Mouse (Mus musculus): ENCODE data around the gene Twf2.

Gene Twf2

GRCm38 (mm10) chr9:106212594-106212981 is 9.7 kb downstream of the Twf2 start:
- DNase-seq: no peak

GRCm38 (mm10) chr9:106215341-106216125 is 12.6 kb downstream of the Twf2 start:
- DNase-seq: no peak

GRCm38 (mm10) chr9:106216971-106217370 is 14.1 kb downstream of the Twf2 start:
- DNase-seq: no peak

GRCm38 (mm10) chr9:106220894-106221523 is 18.1 kb downstream of the Twf2 start:
- DNase-seq: no peak

DNA sequence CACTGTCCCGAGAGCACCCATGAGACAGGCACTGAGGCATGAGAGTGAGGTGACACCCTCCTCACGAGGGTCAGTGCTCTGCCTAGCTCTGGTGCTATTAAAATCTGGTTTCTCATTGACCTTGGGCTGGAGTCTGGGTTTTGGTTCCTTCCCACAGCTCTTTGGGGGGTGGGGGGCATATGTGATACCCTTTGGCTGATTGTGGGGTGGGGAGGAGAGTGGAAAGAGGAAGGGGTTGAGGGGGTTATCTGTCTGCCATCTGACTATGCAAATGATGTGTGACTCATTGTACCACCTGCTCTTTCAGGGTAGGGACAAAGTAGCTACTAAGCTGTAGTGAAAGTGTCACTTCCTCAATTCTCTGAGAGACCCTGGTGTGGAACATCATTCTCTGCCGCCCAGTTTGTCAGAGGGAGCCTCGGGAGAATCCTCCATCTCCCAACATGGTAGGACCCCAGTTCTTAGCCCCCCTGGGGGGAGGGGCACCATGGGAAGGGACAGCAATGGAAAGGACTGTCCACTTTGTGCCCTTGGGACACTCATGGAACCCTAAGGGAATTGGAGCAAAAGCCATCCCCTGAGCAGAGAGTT is 19.4 kb downstream of the Twf2 start, which contains the start of gene Tlr9:
Gene Tlr9 (plus strand): TSS at position 338 of the 591 bp plus-strand sequence.
- no peak for DNase-seq

GRCm38 (mm10) chr9:106222994-106223393 is 20.1 kb downstream of the Twf2 start:
- DNase-seq: no peak

- no peak for DNase-seq
Measured at GRCm38 (mm10) chr9:106225469-106226150, 22.7 kb downstream of the Twf2 start.

DNA sequence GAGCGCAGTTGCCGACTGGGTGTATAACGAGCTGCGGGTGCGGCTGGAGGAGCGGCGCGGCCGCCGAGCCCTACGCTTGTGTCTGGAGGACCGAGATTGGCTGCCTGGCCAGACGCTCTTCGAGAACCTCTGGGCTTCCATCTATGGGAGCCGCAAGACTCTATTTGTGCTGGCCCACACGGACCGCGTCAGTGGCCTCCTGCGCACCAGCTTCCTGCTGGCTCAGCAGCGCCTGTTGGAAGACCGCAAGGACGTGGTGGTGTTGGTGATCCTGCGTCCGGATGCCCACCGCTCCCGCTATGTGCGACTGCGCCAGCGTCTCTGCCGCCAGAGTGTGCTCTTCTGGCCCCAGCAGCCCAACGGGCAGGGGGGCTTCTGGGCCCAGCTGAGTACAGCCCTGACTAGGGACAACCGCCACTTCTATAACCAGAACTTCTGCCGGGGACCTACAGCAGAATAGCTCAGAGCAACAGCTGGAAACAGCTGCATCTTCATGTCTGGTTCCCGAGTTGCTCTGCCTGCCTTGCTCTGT is 23.3 kb downstream of the Twf2 start:
- DNase-seq: peak; percentile 38

- DNase-seq: no peak
Measured at GRCm38 (mm10) chr9:106227790-106228429, 25.0 kb downstream of the Twf2 start.

- DNase-seq: no peak
Measured at GRCm38 (mm10) chr9:106230051-106230733, 27.3 kb downstream of the Twf2 start.

GRCm38 (mm10) chr9:106230734-106231106 is 27.8 kb downstream of the Twf2 start:
- no peak for DNase-seq

DNA sequence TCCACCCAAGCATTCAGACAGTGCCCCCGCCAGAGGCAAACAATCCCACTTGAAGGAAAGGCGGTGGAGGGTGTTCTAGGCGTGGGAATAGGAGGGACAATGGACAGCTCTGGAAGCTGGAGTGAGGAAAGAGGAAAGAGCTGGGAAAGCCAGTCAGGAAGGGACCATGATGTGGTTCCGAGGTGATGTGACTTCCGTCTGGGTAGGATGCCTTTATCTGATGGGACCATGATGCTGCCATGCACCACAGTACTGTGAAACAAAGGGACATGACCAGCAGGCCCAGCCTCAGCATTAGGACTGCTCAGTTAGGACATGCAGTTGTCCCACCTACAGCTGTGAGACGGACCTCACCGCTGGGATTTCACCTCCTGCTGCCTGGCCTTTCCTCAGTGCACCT is 28.3 kb downstream of the Twf2 start:
- DNase-seq: no peak

- no peak for DNase-seq
Measured at GRCm38 (mm10) chr9:106231816-106232215, 28.9 kb downstream of the Twf2 start.

GRCm38 (mm10) chr9:106232956-106233355 is 30.0 kb downstream of the Twf2 start:
- no peak for DNase-seq

GRCm38 (mm10) chr9:106233953-106234352 is 31.0 kb downstream of the Twf2 start:
- no peak for DNase-seq

DNA sequence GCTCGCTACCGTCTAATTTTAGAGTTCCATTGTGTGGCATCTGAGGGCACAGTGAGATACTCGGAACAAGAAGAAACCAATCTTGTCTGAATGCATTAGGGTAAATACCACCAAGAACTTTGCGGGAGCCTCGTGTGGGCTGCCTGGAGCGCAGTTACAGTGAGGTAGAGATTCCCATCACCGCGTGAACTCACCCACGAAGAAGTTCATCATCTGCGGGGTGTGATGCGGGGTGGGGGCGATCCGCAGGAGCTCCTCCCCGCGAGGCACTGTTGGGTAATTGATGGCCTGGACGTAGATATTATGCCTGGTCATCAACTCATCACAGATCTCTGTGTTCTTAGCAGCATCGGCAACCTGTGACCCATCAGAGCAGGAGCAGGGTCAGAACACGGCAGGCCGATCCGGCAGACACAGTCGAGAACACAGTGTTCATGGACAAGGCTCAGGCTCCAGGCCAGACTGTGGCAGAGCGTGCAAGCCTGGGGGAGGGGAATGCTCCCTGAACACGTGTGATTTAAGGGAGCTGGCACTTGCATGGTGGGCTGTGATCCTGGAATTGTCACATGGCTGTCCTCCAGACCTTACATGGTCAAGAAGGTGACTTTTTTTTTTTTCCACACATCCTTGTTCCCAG is 32.4 kb downstream of the Twf2 start:
- DNase-seq: no peak

- no peak for DNase-seq
Measured at GRCm38 (mm10) chr9:106236156-106236817, 33.4 kb downstream of the Twf2 start.

- DNase-seq: no peak
Measured at GRCm38 (mm10) chr9:106236818-106237211, 33.9 kb downstream of the Twf2 start.

DNA sequence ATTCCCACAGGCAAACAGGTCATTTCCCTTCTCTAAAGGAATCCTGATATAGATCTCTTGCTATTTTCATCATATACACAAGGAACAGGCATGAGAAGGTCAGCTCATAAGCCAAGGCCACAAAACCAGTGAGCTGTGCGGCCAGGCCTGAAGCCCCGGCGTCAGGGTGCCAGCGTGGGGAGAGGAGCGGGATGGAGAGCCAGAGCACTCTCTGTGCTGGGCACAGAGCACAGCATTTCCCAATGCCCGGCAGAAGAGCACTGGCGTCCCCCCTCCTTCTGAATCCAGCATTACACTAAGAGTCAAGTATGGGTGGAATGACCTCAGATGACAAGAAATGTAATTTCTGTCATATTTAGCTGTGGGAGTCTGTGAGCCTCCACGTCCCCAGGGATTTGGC is 34.5 kb downstream of the Twf2 start:
- DNase-seq: no peak

DNA sequence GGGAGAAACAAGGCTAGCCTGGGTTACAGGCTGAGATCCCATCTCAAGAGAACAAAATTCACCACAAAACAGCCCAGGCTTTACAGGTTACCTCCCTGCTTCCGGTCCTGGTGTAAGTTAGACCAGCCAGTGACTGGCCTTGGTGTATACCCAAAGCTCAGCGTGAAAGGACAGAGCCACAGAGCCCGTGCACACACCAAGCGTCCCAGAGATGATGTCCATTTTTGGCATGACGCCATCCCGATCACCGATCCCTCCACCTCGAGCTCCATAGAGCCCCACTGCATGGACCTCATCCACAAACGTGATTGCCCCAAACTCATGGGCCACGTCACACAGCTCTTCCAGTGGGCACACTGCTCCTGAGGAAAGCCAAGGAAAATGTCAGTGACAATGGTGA is 35.0 kb downstream of the Twf2 start:
- no peak for DNase-seq

- no peak for DNase-seq
Measured at GRCm38 (mm10) chr9:106241541-106242164, 38.7 kb downstream of the Twf2 start.
